Comparison of ENCODE assay signal across 8 mouse cellular contexts in the genomic region with DNA sequence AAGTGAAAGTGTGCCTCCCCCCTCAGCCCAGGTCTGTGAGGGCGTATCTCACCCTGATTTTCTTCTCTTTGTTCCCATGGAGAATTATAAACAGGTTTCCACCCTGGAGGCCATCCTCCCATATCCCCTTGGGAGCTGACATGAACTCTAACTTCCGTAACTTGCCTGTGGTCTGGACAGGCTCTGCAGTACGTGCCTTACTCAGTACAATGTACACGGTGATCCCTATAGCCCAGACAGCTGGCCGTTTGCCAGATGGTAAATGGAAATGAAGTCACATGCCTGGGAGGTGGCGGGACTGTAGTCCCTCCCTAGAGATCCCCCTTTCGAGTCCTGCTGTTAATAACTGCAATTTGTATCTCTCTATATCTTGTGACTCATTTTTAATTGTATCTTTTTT. TPM values are rescaled to one million over a fixed set of nuclear protein-coding genes. Genes with fewer than 3 reads are reported as not detected.
A peak's percentile ranks its signal among the peaks of the same experiment; 100 is the strongest.
DNase-seq lines count a peak whose midpoint lies in the region; ATAC-seq and TF ChIP-seq lines count a peak whose summit lies in the region.

No protein-coding gene starts in this region.

- H3K4me1 ChIP-seq in embryonic facial prominence, embryonic 14.5 days (ENCODE audit: control insufficient read depth, insufficient read depth, low read length) = peaks cover 73% of the 10 kb centered on the region
- H3K4me1 ChIP-seq in limb, embryonic 12.5 days (replicated peaks) = peaks cover 85% of the 10 kb centered on the region
- peaks cover 32% of the 10 kb centered on the region for H3K4me1 ChIP-seq in midbrain, embryonic 11.5 days (ENCODE audit: control insufficient read depth, insufficient read depth, low read length)
- H3K4me1 ChIP-seq in stomach, embryonic 15.5 days = peaks cover 58% of the 10 kb centered on the region

- peak overlapping the region; percentile 44 for H3K4me3 ChIP-seq in gastrocnemius, adult 2 months
- no peak overlapping the region for H3K4me3 ChIP-seq in embryonic facial prominence, embryonic 14.5 days (ENCODE audit: low read depth, low read length)
- no peak overlapping the region for H3K4me3 ChIP-seq in limb, embryonic 12.5 days (replicated peaks)
- H3K4me3 ChIP-seq in midbrain, embryonic 11.5 days (ENCODE audit: low read depth, low read length) = no peak overlapping the region
- H3K4me3 ChIP-seq in stomach, embryonic 15.5 days (replicated peaks) = no peak overlapping the region

- no peaks in the 10 kb centered on the region for H3K9me3 ChIP-seq in embryonic facial prominence, embryonic 14.5 days (ENCODE audit: control insufficient read depth, low read length)
- no peaks in the 10 kb centered on the region for H3K9me3 ChIP-seq in limb, embryonic 12.5 days
- H3K9me3 ChIP-seq in midbrain, embryonic 11.5 days (ENCODE audit: control insufficient read depth, low read length) = no peaks in the 10 kb centered on the region
- H3K9me3 ChIP-seq in stomach, embryonic 15.5 days = no peaks in the 10 kb centered on the region

- H3K27ac ChIP-seq in gastrocnemius, adult 2 months = peak overlapping the region; percentile 75
- peak overlapping the region; percentile 50; the same call in 1 of the 2 replicates for H3K27ac ChIP-seq in embryonic facial prominence, embryonic 14.5 days (replicated peaks; ENCODE audit: low read depth, low read length)
- H3K27ac ChIP-seq in limb, embryonic 12.5 days = no peak overlapping the region
- H3K27ac ChIP-seq in midbrain, embryonic 11.5 days (ENCODE audit: low read depth, low read length) = peak overlapping the region; percentile 22; the same call in 1 of the 2 replicates
- H3K27ac ChIP-seq in stomach, embryonic 15.5 days = peak overlapping the region; percentile 97

- WGBS in embryonic facial prominence, embryonic 14.5 days = 3% methylated on average over 7 of the region's 7 CpGs
- 5% methylated on average over 7 of the region's 7 CpGs for WGBS in limb, embryonic 12.5 days
- WGBS in midbrain, embryonic 11.5 days = 13% methylated on average over 7 of the region's 7 CpGs
- 2% methylated on average over 7 of the region's 7 CpGs for WGBS in stomach, embryonic 15.5 days

- intact Hi-C loops in gastrocnemius, adult 2 months (cut with DNase I) = no loop called here
- intact Hi-C loops in heart, postnatal 14 days (cut with DNase I) = no loop called here

- H3K4me2 ChIP-seq in embryonic facial prominence, embryonic 14.5 days (ENCODE audit: low read depth, low read length) = peak overlapping the region; percentile 34
- H3K4me2 ChIP-seq in limb, embryonic 12.5 days = peak overlapping the region; percentile 33
- H3K4me2 ChIP-seq in midbrain, embryonic 11.5 days = peak overlapping the region; percentile 6; the same call in 1 of the 2 replicates
- H3K4me2 ChIP-seq in stomach, embryonic 15.5 days = peak overlapping the region; percentile 36

- no peak for DNase-seq in gastrocnemius, adult 2 months
- DNase-seq in gastrocnemius, postnatal 25 days = no peak
- DNase-seq in embryonic facial prominence, embryonic 14.5 days (ENCODE audit: low spot score) = peak; percentile 95
- DNase-seq in heart, postnatal 14 days = peak; percentile 49 to 66
- DNase-seq in midbrain, embryonic 11.5 days (ENCODE audit: low spot score, missing footprints) = peak; percentile 91
- no peak for DNase-seq in ovary, postnatal 36 days (ENCODE audit: low spot score)

- no peaks in the 10 kb centered on the region for H3K36me3 ChIP-seq in embryonic facial prominence, embryonic 14.5 days (ENCODE audit: control insufficient read depth, insufficient read depth, low read length)
- no peaks in the 10 kb centered on the region for H3K36me3 ChIP-seq in limb, embryonic 12.5 days
- no peaks in the 10 kb centered on the region for H3K36me3 ChIP-seq in midbrain, embryonic 11.5 days (ENCODE audit: control insufficient read depth, insufficient read depth, low read length)
- no peaks in the 10 kb centered on the region for H3K36me3 ChIP-seq in stomach, embryonic 15.5 days

- H3K27me3 ChIP-seq in embryonic facial prominence, embryonic 14.5 days (replicated peaks; ENCODE audit: control insufficient read depth, insufficient read depth, low read length) = no peaks in the 10 kb centered on the region
- H3K27me3 ChIP-seq in limb, embryonic 12.5 days = no peaks in the 10 kb centered on the region
- no peaks in the 10 kb centered on the region for H3K27me3 ChIP-seq in midbrain, embryonic 11.5 days (ENCODE audit: control insufficient read depth, insufficient read depth, low read length)
- no peaks in the 10 kb centered on the region for H3K27me3 ChIP-seq in stomach, embryonic 15.5 days (replicated peaks)

- H3K9ac ChIP-seq in embryonic facial prominence, embryonic 14.5 days (ENCODE audit: low read depth, low read length) = no peak overlapping the region
- H3K9ac ChIP-seq in limb, embryonic 12.5 days (replicated peaks) = no peak overlapping the region
- H3K9ac ChIP-seq in midbrain, embryonic 11.5 days (ENCODE audit: low read length) = no peak overlapping the region
- H3K9ac ChIP-seq in stomach, embryonic 15.5 days = no peak overlapping the region

- peak; percentile 86 for ATAC-seq in embryonic facial prominence, embryonic 14.5 days (ENCODE audit: low read depth)
- ATAC-seq in limb, embryonic 12.5 days (ENCODE audit: insufficient number of reproducible peaks, insufficient read depth, low FRiP score, low TSS enrichment, low read depth) = peak; percentile 79; the same call in 1 of the 2 replicates
- peak; percentile 85 for ATAC-seq in midbrain, embryonic 11.5 days (ENCODE audit: low FRiP score)
- ATAC-seq in stomach, embryonic 15.5 days (ENCODE audit: insufficient read depth, low FRiP score, low read depth) = peak; percentile 90

- no peak for TF ChIP-seq CTCF in gastrocnemius, adult 2 months (IDR thresholded peaks at IDR 0.05)

RNA-seq across cellular contexts. Expression of a gene that starts 22.5 kb away (rescaled TPM):
- 10 to 100 TPM; 53.1 to 88.8 TPM for total RNA-seq in gastrocnemius, adult 2 months (2021)
- total RNA-seq in gastrocnemius, postnatal 25 days (2021) = 10 to 100 TPM; 39.3 to 56.2 TPM
- polyA plus RNA-seq in embryonic facial prominence, embryonic 14.5 days (2014; fragmentation: Nextera tagmentation; extraction: Ambion mirVana) = 19.6 and 22.2 TPM in 2 replicates
- total RNA-seq in heart, postnatal 14 days (2021) = 10 to 100 TPM; 30.0 to 34.2 TPM
- 31.5 and 31.8 TPM in 2 replicates for polyA plus RNA-seq in limb, embryonic 12.5 days (2016; fragmentation: Nextera tagmentation; extraction: Ambion mirVana)
- 9.9 and 10.5 TPM in 2 replicates for polyA plus RNA-seq in midbrain, embryonic 11.5 days (2014; fragmentation: Nextera tagmentation; extraction: Ambion mirVana)
- 54.3 and 58.0 TPM in 2 replicates for polyA plus RNA-seq in stomach, embryonic 15.5 days (2015; fragmentation: Nextera tagmentation; extraction: Ambion mirVana)

RNA-seq across cellular contexts. Expression of a gene that starts 52.4 kb away (rescaled TPM):
- 10 to 100 TPM in 1 of 2 experiments, 1 to 10 TPM in 1; 8.8 to 11.0 TPM for total RNA-seq in gastrocnemius, adult 2 months (2021)
- 10 to 100 TPM in 1 of 2 experiments, 1 to 10 TPM in 1; 9.0 to 11.0 TPM for total RNA-seq in gastrocnemius, postnatal 25 days (2021)
- 21.8 and 26.2 TPM in 2 replicates for polyA plus RNA-seq in embryonic facial prominence, embryonic 14.5 days (2014; fragmentation: Nextera tagmentation; extraction: Ambion mirVana)
- 10 to 100 TPM; 10.7 to 10.9 TPM for total RNA-seq in heart, postnatal 14 days (2021)
- 43.9 and 45.0 TPM in 2 replicates for polyA plus RNA-seq in limb, embryonic 12.5 days (2016; fragmentation: Nextera tagmentation; extraction: Ambion mirVana)
- 19.0 and 19.9 TPM in 2 replicates for polyA plus RNA-seq in midbrain, embryonic 11.5 days (2014; fragmentation: Nextera tagmentation; extraction: Ambion mirVana)
- 34.4 and 36.4 TPM in 2 replicates for polyA plus RNA-seq in stomach, embryonic 15.5 days (2015; fragmentation: Nextera tagmentation; extraction: Ambion mirVana)

RNA-seq across cellular contexts. Expression of a gene that starts 52.9 kb away (rescaled TPM):
- under 1 TPM; 0.31 to 0.42 TPM for total RNA-seq in gastrocnemius, adult 2 months (2021)
- total RNA-seq in gastrocnemius, postnatal 25 days (2021) = under 1 TPM; 0.43 to 0.51 TPM
- polyA plus RNA-seq in embryonic facial prominence, embryonic 14.5 days (2014; fragmentation: Nextera tagmentation; extraction: Ambion mirVana) = not detected in 2 replicates
- under 1 TPM in 1 of 2 experiments, not detected in 1; 0.22 TPM for total RNA-seq in heart, postnatal 14 days (2021)
- polyA plus RNA-seq in limb, embryonic 12.5 days (2016; fragmentation: Nextera tagmentation; extraction: Ambion mirVana) = not detected in 2 replicates
- not detected in 2 replicates for polyA plus RNA-seq in midbrain, embryonic 11.5 days (2014; fragmentation: Nextera tagmentation; extraction: Ambion mirVana)
- polyA plus RNA-seq in stomach, embryonic 15.5 days (2015; fragmentation: Nextera tagmentation; extraction: Ambion mirVana) = not detected in 2 replicates

Comparison
In these comparisons a context has a peak if more than half of its experiments do, and no peak if none do; other contexts are left out.
1. DNase-seq: peak in embryonic facial prominence, embryonic 14.5 days (single experiment), heart, postnatal 14 days (2 of 2) and midbrain, embryonic 11.5 days (single experiment); none in gastrocnemius, adult 2 months (single experiment), gastrocnemius, postnatal 25 days (single experiment) and ovary, postnatal 36 days (single experiment).
2. Peak in every context shown above with its lines, with median percentiles within 50 percentile points of each other: ATAC-seq and H3K4me2 ChIP-seq.